Mouse (Mus musculus): Measurements from ENCODE around the gene Zfp217.

DNA sequence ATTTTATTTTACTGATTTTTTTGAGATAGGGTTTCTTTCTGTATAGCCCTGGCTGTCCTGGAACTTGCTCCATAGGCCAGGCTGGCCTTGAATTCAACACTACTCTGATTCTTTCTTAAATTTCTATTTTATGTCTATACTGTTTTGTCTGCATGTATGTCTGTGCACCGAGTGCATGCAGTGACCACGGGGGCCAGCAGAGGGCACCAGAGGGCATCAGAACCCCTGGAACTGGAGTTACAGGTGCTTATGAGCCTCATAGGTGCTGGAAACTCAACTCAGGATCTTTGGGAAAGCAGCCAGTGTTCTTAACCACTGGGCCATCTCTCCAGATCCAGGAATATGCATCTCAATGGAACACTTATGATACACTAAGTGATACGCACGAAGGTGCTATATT lies 87.8 kb downstream of the Zfp217 start:
- TF ChIP-seq POLR2A (IDR thresholded peaks at IDR 0.05; ENCODE audit: insufficient read depth, low read depth, low read length) (no peak), CTCF (IDR thresholded peaks at IDR 0.05; ENCODE audit: insufficient read depth, low read depth, low read length) (no peak)
